Mouse (Mus musculus): ENCODE data around the gene St3gal2.

GRCm38 (mm10) chr8:110959906-110960305, 40.2 kb downstream of the St3gal2 start:
- no peak for TF ChIP-seq CTCF (IDR thresholded peaks at IDR 0.05; ENCODE audit: low read depth)
- TF ChIP-seq EP300 (IDR thresholded peaks at IDR 0.05; ENCODE audit: low read depth), result no peak

Data from liver, embryonic 14.5 days (tissue).